Mouse (Mus musculus) ES-E14 (cell line): ENCODE data around the gene Gps1. TPM values are rescaled to one million over a fixed set of nuclear protein-coding genes. Genes with fewer than 3 reads are reported as not detected.

Experiments
- DNase-seq: peaks from one replicate; pipeline ENCODE4 v3.0.0-alpha.2; 2013; ENCODE audit warnings: low read depth, low spot score
- H3K27ac ChIP-seq: 2 replicates; pipeline ENCODE4 v1.5.1; 2012; ENCODE audit warnings: low read depth, mild to moderate bottlenecking, low read length, moderate library complexity, mixed read lengths; ENCODE audit not compliant: poor library complexity, insufficient read depth, severe bottlenecking
- H3K36me3 ChIP-seq: 2 replicates; pipeline ENCODE4 v1.6.1; 2012; ENCODE audit warnings: mild to moderate bottlenecking, low read length, moderate library complexity, mixed read lengths; ENCODE audit not compliant: control insufficient read depth, poor library complexity, insufficient read depth, severe bottlenecking
- H3K4me1 ChIP-seq, 2 experiments: fragments of 150-350 bp in 1 of 2; sonication (generic) in 1 of 2; 2 replicates each; pipeline ENCODE4 v1.6.1; 2012; ENCODE audit warnings: low read length in 2 of 2, mild to moderate bottlenecking in 1 of 2, mixed read lengths in 1 of 2; ENCODE audit not compliant: control insufficient read depth in 2 of 2, insufficient read depth in 2 of 2, poor library complexity in 1 of 2
- H3K4me3 ChIP-seq, 2 experiments: fragments of 150-350 bp in 1 of 2; sonication (generic) in 1 of 2; 2 replicates each; pipeline ENCODE4 v1.5.1; 2012; ENCODE audit warnings: low read length in 2 of 2, low read depth in 1 of 2, mild to moderate bottlenecking in 1 of 2, mixed read lengths in 1 of 2; ENCODE audit not compliant: insufficient read depth in 1 of 2, poor library complexity in 1 of 2, severe bottlenecking in 1 of 2
- H3K9ac ChIP-seq: 2 replicates; pipeline ENCODE4 v1.6.1; 2012; ENCODE audit warnings: low read depth, mild to moderate bottlenecking, low read length, mixed read lengths; ENCODE audit not compliant: poor library complexity, insufficient read depth, severe bottlenecking
- H3K9me3 ChIP-seq: fragments of 150-350 bp; sonication (generic); 2 replicates; pipeline ENCODE4 v1.6.1; 2012; ENCODE audit warnings: low read depth, mild to moderate bottlenecking, low read length; ENCODE audit not compliant: control insufficient read depth, insufficient read depth
- CHD2 ChIP-seq: IDR thresholded peaks from 2 replicates; pipeline ENCODE4 v1.6.1; 2014; ENCODE audit warnings: mild to moderate bottlenecking, low read depth, low read length, inconsistent platforms
- HCFC1 ChIP-seq: IDR thresholded peaks from 2 replicates; pipeline ENCODE4 v1.6.1; 2012; ENCODE audit warnings: low read length, inconsistent platforms, borderline replicate concordance; ENCODE audit not compliant: insufficient read depth
- MAFK ChIP-seq: IDR thresholded peaks from 2 replicates; pipeline ENCODE4 v1.6.1; 2014; ENCODE audit warnings: mild to moderate bottlenecking, low read depth, low read length, inconsistent platforms; ENCODE audit not compliant: insufficient read depth
- ZC3H11A ChIP-seq: IDR thresholded peaks from 2 replicates; pipeline ENCODE4 v1.6.1; 2012; ENCODE audit warnings: low read depth, mild to moderate bottlenecking, inconsistent platforms, low read length, borderline replicate concordance
- ZNF384 ChIP-seq: IDR thresholded peaks from 2 replicates; pipeline ENCODE4 v1.6.1; 2012; ENCODE audit warnings: low read depth, low read length, inconsistent platforms
- in situ Hi-C, 2 experiments: fragments of 600-800 bp; cut with MboI; formaldehyde crosslinking; loops; one replicate each; pipeline ENCODE4 v1.15.1; 2025; ENCODE audit warnings: low sequenced_read_pairs in 2 of 2, inconsistent platforms in 1 of 2; ENCODE audit not compliant: unreplicated experiment in 2 of 2
- total RNA-seq: library from RNA; depleted of rRNA; stranded (reverse); fragments of 300-350 nt; gene quantifications from 2 replicates; pipeline ENCODE4 v1.2.3, GENCODE M21; 2012

The Gps1 gene
- total RNA-seq, 1 experiment, result 289 TPM

- TF ChIP-seq ZC3H11A (no peak), CHD2 (no peak), MAFK (no peak), ZNF384 (no peak), HCFC1 (no peak)
- Histone ChIP-seq H3K9ac (no peak overlapping the region), H3K36me3 (peaks cover 100% of the 10 kb centered on the region), H3K4me1 (peaks cover 0 to 5% of the 10 kb centered on the region in 2 experiments; a peak in 1 of 4 replicates), H3K4me3 (no peak overlapping the region), H3K9me3 (no peaks in the 10 kb centered on the region), H3K27ac (no peak overlapping the region)
- in situ Hi-C loops, result no loop called here
- DNase-seq, result no peak
Observed at GRCm38 (mm10) chr11:120812068-120812467, 28.0 kb downstream of the Gps1 start.

- no peak overlapping the region for H3K9ac ChIP-seq
- peaks cover 98% of the 10 kb centered on the region for H3K36me3 ChIP-seq
- no peak overlapping the region for H3K27ac ChIP-seq
- in situ Hi-C loops, result no loop called here
- TF ChIP-seq HCFC1 (no peak), CHD2 (no peak), ZC3H11A (no peak), ZNF384 (no peak), MAFK (no peak)
- no peak for DNase-seq
- H3K4me1 ChIP-seq, result peaks cover 0 to 10% of the 10 kb centered on the region in 2 experiments; a peak in 2 of 4 replicates
- no peak overlapping the region for H3K4me3 ChIP-seq
- H3K9me3 ChIP-seq, result no peaks in the 10 kb centered on the region
Observed at GRCm38 (mm10) chr11:120817358-120817757, 33.3 kb downstream of the Gps1 start.

- peaks cover 92% of the 10 kb centered on the region for H3K36me3 ChIP-seq
- peaks cover 0 to 14% of the 10 kb centered on the region in 2 experiments; a peak in 2 of 4 replicates for H3K4me1 ChIP-seq
- DNase-seq, result no peak
- no peak overlapping the region for H3K27ac ChIP-seq
- in situ Hi-C loops, result no loop called here
- H3K4me3 ChIP-seq, result no peak overlapping the region
- TF ChIP-seq ZNF384 (no peak), ZC3H11A (no peak), MAFK (no peak), CHD2 (no peak), HCFC1 (no peak)
- H3K9ac ChIP-seq, result no peak overlapping the region
- H3K9me3 ChIP-seq, result no peaks in the 10 kb centered on the region
Observed at GRCm38 (mm10) chr11:120818251-120818650, 34.2 kb downstream of the Gps1 start.

- peaks cover 79% of the 10 kb centered on the region for H3K36me3 ChIP-seq
- peaks cover 0 to 14% of the 10 kb centered on the region in 2 experiments; a peak in 2 of 4 replicates for H3K4me1 ChIP-seq
- no peak for DNase-seq
- no peak overlapping the region for H3K27ac ChIP-seq
- no peaks in the 10 kb centered on the region for H3K9me3 ChIP-seq
- H3K9ac ChIP-seq, result no peak overlapping the region
- no peak overlapping the region for H3K4me3 ChIP-seq
- TF ChIP-seq HCFC1 (no peak), ZNF384 (no peak), ZC3H11A (no peak), MAFK (no peak), CHD2 (no peak)
- in situ Hi-C loops, result no loop called here
Observed at GRCm38 (mm10) chr11:120819556-120819955, 35.5 kb downstream of the Gps1 start.
